Mouse (Mus musculus) heart, postnatal 0 days (tissue): ENCODE results near the gene Asb14.

Experiments used
- CTCF ChIP-seq: IDR thresholded peaks from 2 replicates; pipeline ENCODE4 v1.5.1; 2016; ENCODE audit warnings: antibody characterized with exemption, control low read depth, low read depth
- EP300 ChIP-seq: IDR thresholded peaks from 2 replicates; pipeline ENCODE4 v1.6.1; 2016; ENCODE audit warnings: antibody characterized with exemption, low read depth

GRCm38 (mm10) chr14:26894392-26894791 lies at the start of gene Asb14:
- TF ChIP-seq CTCF: no peak
- peak; percentile 30; the same call in 1 of the 2 replicates for TF ChIP-seq EP300
